Mouse (Mus musculus) bone marrow macrophage, adult 2 months (primary cell): ENCODE results near the gene Ganab. TPM values are rescaled to one million over a fixed set of nuclear protein-coding genes. Genes with fewer than 3 reads are reported as not detected.

ENCODE experiments used
- H3K27ac ChIP-seq: 2 replicates; pipeline ENCODE4 v1.5.1; 2012; ENCODE audit warnings: low read depth, low read length; ENCODE audit not compliant: insufficient read depth
- H3K4me1 ChIP-seq: 2 replicates; pipeline ENCODE4 v1.6.1; 2012; ENCODE audit warnings: low read length; ENCODE audit not compliant: control insufficient read depth, insufficient read depth
- H3K4me3 ChIP-seq: 2 replicates; pipeline ENCODE4 v1.5.1; 2012; ENCODE audit warnings: mild to moderate bottlenecking, low read length, moderate library complexity; ENCODE audit not compliant: insufficient read depth
- CTCF ChIP-seq: IDR thresholded peaks from 2 replicates; pipeline ENCODE4 v1.5.1; 2012; ENCODE audit warnings: low read depth, mild to moderate bottlenecking, low read length, moderate library complexity
- POLR2A ChIP-seq: IDR thresholded peaks from 2 replicates; pipeline ENCODE4 v1.6.1; 2012; ENCODE audit warnings: mild to moderate bottlenecking, low read depth, low read length, borderline replicate concordance
- polyA plus RNA-seq: library from polyadenylated mRNA; stranded (reverse); fragments of >200 nt; gene quantifications from 2 replicates; pipeline ENCODE4 v1.2.4, GENCODE M21; 2012; ENCODE audit not compliant: missing spikeins, insufficient read depth, insufficient read length

Gene Ganab
- polyA plus RNA-seq, 1 experiment, result 91.3 TPM

DNA sequence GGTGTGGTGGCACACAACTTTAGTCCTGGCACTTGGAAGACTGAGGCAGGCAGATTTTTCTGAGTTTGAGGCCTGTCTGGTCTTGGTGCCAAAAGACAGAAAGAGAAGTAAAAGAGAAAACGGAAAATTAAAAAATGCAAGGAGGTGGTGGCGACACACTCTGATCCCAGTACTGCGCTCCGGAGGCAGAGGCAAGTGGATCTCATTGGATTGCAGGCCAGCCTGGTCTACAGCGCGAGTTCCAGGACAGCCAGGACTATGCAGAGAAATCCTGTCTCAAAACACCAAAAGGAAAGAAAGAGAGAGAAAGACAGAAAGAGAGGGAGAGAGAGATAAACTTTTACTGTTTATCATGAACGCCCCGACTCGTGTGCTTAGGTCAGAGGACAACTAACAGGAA is 27.0 kb upstream of the Ganab start:
- Histone ChIP-seq H3K4me1 (peaks cover 13% of the 10 kb centered on the region), H3K4me3 (peak overlapping the region; percentile 98), H3K27ac (peak overlapping the region; percentile 60)
- TF ChIP-seq CTCF (no peak), POLR2A (no peak)

- TF ChIP-seq POLR2A, result 0 out of 2 replicates have a peak, but pooled peaks have one; percentile 50
- TF ChIP-seq CTCF, result no peak
- H3K27ac ChIP-seq, result peak within 1 kb of the TSS; percentile 74
Measured at GRCm38 (mm10) chr19:8871267-8872186, 26.3 kb upstream of the Ganab start, which contains the start of gene Ubxn1. TSS of gene Ubxn1 (plus strand) at chr19:8871496.

DNA sequence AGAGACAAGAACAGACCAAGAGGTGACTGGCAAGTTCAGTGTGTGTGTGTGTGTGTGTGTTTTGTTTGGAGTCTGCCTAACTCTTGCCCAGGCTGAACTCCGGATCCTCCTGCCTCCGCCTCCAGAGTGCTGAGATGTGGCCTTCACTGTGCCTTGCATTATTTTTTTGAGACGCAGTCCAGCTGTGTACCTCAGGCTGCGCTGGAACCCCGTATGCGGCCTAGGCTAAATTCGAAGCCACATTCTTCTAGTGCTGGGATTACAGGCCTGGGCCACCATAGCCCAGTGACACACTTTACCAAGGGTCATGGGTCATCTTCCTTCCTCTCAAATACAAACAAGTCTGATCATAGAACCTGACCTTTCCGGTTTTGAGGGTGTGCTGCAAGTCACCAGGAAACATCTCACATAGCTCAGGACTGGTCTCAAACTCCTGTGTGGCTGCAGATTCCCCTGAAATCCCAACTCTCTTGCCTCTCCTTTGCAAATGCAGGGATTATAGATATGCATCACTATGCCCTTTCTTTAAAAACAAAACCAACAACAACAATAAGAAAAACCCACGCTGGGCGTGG is 25.5 kb upstream of the Ganab start:
- no peak for TF ChIP-seq POLR2A
- no peak for TF ChIP-seq CTCF
- Histone ChIP-seq H3K4me1 (peaks cover 13% of the 10 kb centered on the region), H3K27ac (peak overlapping the region; percentile 74), H3K4me3 (peak overlapping the region; percentile 98)

More at GRCm38 (mm10) chr19:8871267-8872186, 26.3 kb upstream of the Ganab start, which contains the start of gene Ubxn1:
- Histone ChIP-seq H3K4me1 (peaks cover 13% of the 10 kb centered on the region), H3K4me3 (peak within 1 kb of the TSS; percentile 98)

- Histone ChIP-seq H3K27ac (no peak overlapping the region), H3K4me1 (peaks cover 13% of the 10 kb centered on the region), H3K4me3 (no peak overlapping the region)
- TF ChIP-seq CTCF (no peak), POLR2A (no peak)
Measured at GRCm38 (mm10) chr19:8875031-8875430, 22.8 kb upstream of the Ganab start.

DNA sequence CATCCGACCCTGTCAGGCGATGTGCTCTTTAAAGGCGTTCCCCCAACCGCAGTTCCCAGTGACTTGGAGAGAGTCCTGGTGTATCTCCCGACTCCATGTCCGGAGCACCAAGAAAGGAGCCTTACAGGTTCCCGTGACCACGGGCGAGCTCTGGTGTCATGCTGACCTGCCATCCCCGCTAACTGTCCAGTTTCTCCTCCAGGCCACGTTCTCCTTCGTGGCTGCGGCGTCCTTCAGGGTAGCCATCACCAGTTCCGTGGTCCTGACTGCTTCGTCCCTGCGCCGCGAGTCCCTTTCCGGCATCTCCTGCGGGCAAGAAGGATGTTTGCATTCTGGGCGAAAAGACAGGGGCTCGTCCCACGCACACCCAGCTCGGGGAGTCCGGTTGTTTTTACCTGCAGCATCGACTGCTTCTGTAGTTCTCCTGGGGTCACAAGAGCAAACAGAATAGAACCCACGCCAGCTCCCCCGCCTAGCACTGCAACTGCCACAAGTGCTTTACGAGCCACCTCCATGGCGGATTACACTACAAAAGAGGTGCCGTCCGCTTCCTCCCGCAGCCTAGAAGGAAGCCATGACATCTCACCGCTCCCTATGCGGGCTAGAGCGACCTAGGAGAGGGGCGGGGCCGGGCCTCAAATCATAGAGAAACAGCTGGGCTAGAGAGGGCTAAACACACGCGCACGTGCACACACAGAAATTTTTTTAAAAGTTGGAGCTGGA is 17.4 kb upstream of the Ganab start, which contains the start of gene Uqcc3:
TSS of gene Uqcc3 (minus strand) at position 613 of the 723 bp plus-strand sequence.
- peak within 1 kb of the TSS; percentile 90 for H3K4me3 ChIP-seq
- H3K4me1 ChIP-seq, result no peaks in the 10 kb centered on the region; the same call in 1 of the 2 replicates
- TF ChIP-seq POLR2A, result peak; percentile 80; the same call in 1 of the 2 replicates
- TF ChIP-seq CTCF, result no peak
- peak within 1 kb of the TSS; percentile 38 for H3K27ac ChIP-seq

- no peak for TF ChIP-seq POLR2A
- TF ChIP-seq CTCF, result no peak
- Histone ChIP-seq H3K27ac (no peak overlapping the region), H3K4me3 (peak overlapping the region; percentile 90), H3K4me1 (no peaks in the 10 kb centered on the region; the same call in 1 of the 2 replicates)
Measured at GRCm38 (mm10) chr19:8881034-8881392, 16.9 kb upstream of the Ganab start.

GRCm38 (mm10) chr19:8883616-8884015 is 14.3 kb upstream of the Ganab start, which contains the start of the genes Lbhd1 and Gm49403:
TSS of gene Lbhd1 (plus strand) at chr19:8883732.
TSS of gene Gm49403 (plus strand) at chr19:8883930.
- H3K4me3 ChIP-seq, result no peak within 1 kb of the TSS
- TF ChIP-seq POLR2A (no peak), CTCF (no peak)
- H3K27ac ChIP-seq, result no peak within 1 kb of the TSS
- H3K4me1 ChIP-seq, result peaks cover 3% of the 10 kb centered on the region

- Histone ChIP-seq H3K4me3 (no peak overlapping the region; the same call in 1 of the 2 replicates), H3K4me1 (peaks cover 7% of the 10 kb centered on the region), H3K27ac (no peak overlapping the region)
- TF ChIP-seq CTCF (no peak), POLR2A (no peak)
Measured at GRCm38 (mm10) chr19:8886916-8887584, 10.8 kb upstream of the Ganab start.
